8 mouse cellular contexts compared by ENCODE assay signal in the genomic region with DNA sequence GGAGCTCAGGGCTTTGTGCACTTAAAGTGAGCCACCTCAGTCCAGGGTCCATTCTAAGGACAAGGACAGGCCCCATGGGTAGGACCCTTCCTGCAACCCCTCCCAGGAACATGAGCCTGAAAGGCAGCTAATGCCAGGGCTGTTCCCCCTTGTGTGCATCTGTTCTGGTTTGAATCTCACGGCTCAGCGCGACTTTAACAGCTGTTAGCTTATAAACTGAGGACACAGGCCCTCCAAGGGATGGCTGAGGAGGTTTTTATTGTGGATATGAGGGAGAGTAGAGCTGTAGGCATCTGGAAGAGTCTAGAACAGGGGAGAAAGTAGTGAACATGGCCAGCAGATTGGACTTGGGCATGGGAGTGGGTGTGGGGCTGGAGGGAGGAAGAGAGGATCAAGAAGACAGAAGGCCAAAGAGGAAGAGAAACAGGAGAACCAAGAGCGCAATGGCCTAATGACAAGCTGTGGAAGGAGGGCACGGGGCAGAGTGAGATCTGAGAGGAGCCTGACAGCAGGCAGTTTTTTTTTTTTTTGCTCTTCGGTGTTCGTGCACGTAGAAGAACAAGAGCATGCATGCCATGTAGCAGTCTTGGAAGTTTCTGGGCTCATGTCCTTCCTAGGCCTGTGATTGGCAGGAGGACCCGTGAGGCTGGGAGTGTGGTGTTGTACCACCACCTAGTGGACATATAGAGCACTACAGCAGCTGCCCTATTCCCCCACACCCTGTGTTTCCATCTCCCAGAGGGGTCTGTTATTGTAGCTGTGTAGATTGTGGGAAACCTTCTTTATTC.
DNase-seq lines count a peak whose midpoint lies in the region; ATAC-seq and TF ChIP-seq lines count a peak whose summit lies in the region.

No protein-coding gene starts in this region.

- H3K4me2 ChIP-seq in heart, embryonic 14.5 days (ENCODE audit: low read length) = no peak overlapping the region
- H3K4me2 ChIP-seq in midbrain, embryonic 14.5 days (ENCODE audit: low read length) = no peak overlapping the region

- H3K36me3 ChIP-seq in MEL (ENCODE audit: control insufficient read depth in 1 of 2, insufficient read depth in 2 of 2, low read length in 2 of 2) = no peaks in the 10 kb centered on the region; a peak in 1 of 4 replicates
- no peaks in the 10 kb centered on the region; the same call in 1 of the 2 replicates for H3K36me3 ChIP-seq in heart, embryonic 14.5 days (ENCODE audit: control insufficient read depth, insufficient read depth, low read length)
- H3K36me3 ChIP-seq in limb, embryonic 10.5 days = no peaks in the 10 kb centered on the region
- H3K36me3 ChIP-seq in midbrain, embryonic 14.5 days (ENCODE audit: control insufficient read depth, insufficient read depth, low read length) = no peaks in the 10 kb centered on the region

- no peak overlapping the region for H3K9ac ChIP-seq in MEL (ENCODE audit: control insufficient read depth, low read depth, low read length, poor library complexity, severe bottlenecking)
- H3K9ac ChIP-seq in heart, embryonic 14.5 days (ENCODE audit: low read length) = no peak overlapping the region
- no peak overlapping the region for H3K9ac ChIP-seq in midbrain, embryonic 14.5 days (replicated peaks; ENCODE audit: low read length)

- TF ChIP-seq RAD21 in MEL (IDR thresholded peaks at IDR 0.05; ENCODE audit: low read depth, low read length) = peak; percentile 90

- H3K27me3 ChIP-seq in MEL (ENCODE audit: control insufficient read depth in 1 of 2, insufficient read depth in 2 of 2, low read length in 2 of 2) = no peaks in the 10 kb centered on the region
- no peaks in the 10 kb centered on the region for H3K27me3 ChIP-seq in heart, embryonic 14.5 days (ENCODE audit: control insufficient read depth, insufficient read depth, low read length)
- no peaks in the 10 kb centered on the region for H3K27me3 ChIP-seq in limb, embryonic 10.5 days (ENCODE audit: low read depth, poor library complexity, severe bottlenecking)
- H3K27me3 ChIP-seq in midbrain, embryonic 14.5 days (ENCODE audit: control insufficient read depth, insufficient read depth, low read length) = no peaks in the 10 kb centered on the region

- peak; percentile 84 to 99 (median 94) for TF ChIP-seq CTCF in MEL (IDR thresholded peaks at IDR 0.05 in 2 of 3, conservative IDR thresholded peaks at IDR 0.05 in 1 of 3; ENCODE audit: control insufficient read depth in 1 of 3, insufficient read depth in 1 of 3, low read depth in 2 of 3, low read length in 3 of 3, poor library complexity in 1 of 3, severe bottlenecking in 1 of 3)

- TF ChIP-seq POLR2A in MEL (IDR thresholded peaks at IDR 0.05; ENCODE audit: control insufficient read depth in 1 of 2, insufficient read depth in 1 of 2, low read depth in 1 of 2, low read length in 2 of 2, poor library complexity in 1 of 2) = no peak

- no peak for DNase-seq in frontal cortex, postnatal 10 days (ENCODE audit: low spot score in 2 of 2)
- DNase-seq in MEL (ENCODE audit: low read depth, low spot score) = peak; percentile 71
- DNase-seq in embryo, embryonic 10 days (ENCODE audit: low spot score) = peak; percentile 87
- DNase-seq in limb, embryonic 10.5 days (ENCODE audit: low spot score) = peak; percentile 86
- peak; percentile 89 for DNase-seq in midbrain, embryonic 14.5 days
- DNase-seq in thymus, postnatal 0 days (ENCODE audit: low spot score) = peak; percentile 81

- TF ChIP-seq EP300 in MEL (IDR thresholded peaks at IDR 0.05; ENCODE audit: low read depth in 1 of 2, low read length in 2 of 2) = no peak

- WGBS in heart, embryonic 14.5 days = 38% methylated on average over 9 of the region's 9 CpGs
- 29% methylated on average over 9 of the region's 9 CpGs for WGBS in limb, embryonic 10.5 days
- WGBS in midbrain, embryonic 14.5 days = 28% methylated on average over 9 of the region's 9 CpGs

- peak; percentile 27; the same call in 1 of the 2 replicates for ATAC-seq in frontal cortex, adult (ENCODE audit: low TSS enrichment)
- peak; percentile 24; the same call in 1 of the 2 replicates for ATAC-seq in heart, embryonic 14.5 days (ENCODE audit: insufficient number of reproducible peaks, insufficient read depth, low FRiP score, low read depth)
- ATAC-seq in midbrain, embryonic 14.5 days (ENCODE audit: low FRiP score, low TSS enrichment) = 0 out of 2 replicates have a peak, but pooled peaks have one; percentile 34

- no peak overlapping the region for H3K4me3 ChIP-seq in MEL (ENCODE audit: control insufficient read depth in 1 of 2, insufficient read depth in 1 of 2, low read depth in 2 of 2, low read length in 2 of 2)
- H3K4me3 ChIP-seq in heart, embryonic 14.5 days (ENCODE audit: control insufficient read depth in 1 of 2, insufficient read depth in 1 of 2, low read depth in 1 of 2, low read length in 2 of 2) = no peak overlapping the region
- H3K4me3 ChIP-seq in limb, embryonic 10.5 days = no peak overlapping the region
- H3K4me3 ChIP-seq in midbrain, embryonic 14.5 days (replicated peaks; ENCODE audit: low read depth, low read length) = no peak overlapping the region

- no peaks in the 10 kb centered on the region for H3K79me2 ChIP-seq in MEL (ENCODE audit: control insufficient read depth, insufficient read depth, low read length, poor library complexity)

- H3K27ac ChIP-seq in MEL (ENCODE audit: control insufficient read depth, low read depth, low read length) = no peak overlapping the region
- H3K27ac ChIP-seq in heart, embryonic 14.5 days (replicated peaks in 1 of 2; ENCODE audit: control insufficient read depth in 1 of 2, insufficient read depth in 1 of 2, low read depth in 2 of 2, low read length in 2 of 2) = peak overlapping the region in 1 of 2 experiments; percentile 17; a peak in 1 of 4 replicates
- H3K27ac ChIP-seq in limb, embryonic 10.5 days = peak overlapping the region; percentile 59
- peak overlapping the region; percentile 32; the same call in 1 of the 2 replicates for H3K27ac ChIP-seq in midbrain, embryonic 14.5 days (replicated peaks; ENCODE audit: low read depth, low read length)

- H3K4me1 ChIP-seq in MEL (ENCODE audit: control insufficient read depth in 1 of 2, insufficient read depth in 2 of 2, low read length in 2 of 2) = peaks cover 0 to 7% of the 10 kb centered on the region in 2 experiments; a peak in 2 of 4 replicates
- peaks cover 24 to 41% of the 10 kb centered on the region in 2 experiments for H3K4me1 ChIP-seq in heart, embryonic 14.5 days (ENCODE audit: control insufficient read depth in 2 of 2, insufficient read depth in 2 of 2, low read length in 2 of 2)
- peaks cover 51% of the 10 kb centered on the region for H3K4me1 ChIP-seq in limb, embryonic 10.5 days
- peaks cover 27% of the 10 kb centered on the region; the same call in 1 of the 2 replicates for H3K4me1 ChIP-seq in midbrain, embryonic 14.5 days (ENCODE audit: control insufficient read depth, insufficient read depth, low read length)

- no peaks in the 10 kb centered on the region for H3K9me3 ChIP-seq in MEL (replicated peaks; ENCODE audit: insufficient read depth, low read length)
- H3K9me3 ChIP-seq in heart, embryonic 14.5 days (ENCODE audit: control insufficient read depth, low read length) = no peaks in the 10 kb centered on the region
- H3K9me3 ChIP-seq in limb, embryonic 10.5 days (replicated peaks) = no peaks in the 10 kb centered on the region
- no peaks in the 10 kb centered on the region for H3K9me3 ChIP-seq in midbrain, embryonic 14.5 days (ENCODE audit: control insufficient read depth, low read length)

TF ChIP-seq in MEL, 35 proteins besides CTCF, POLR2A, EP300 and RAD21:
- TF ChIP-seq ZNF384 (IDR thresholded peaks at IDR 0.05; ENCODE audit: low read depth, low read length) = peak; percentile 43; the same call in 1 of the 2 replicates
- no peak for TF ChIP-seq MAX (IDR thresholded peaks at IDR 0.05; ENCODE audit: low read length)
- no peak for TF ChIP-seq BHLHE40 (IDR thresholded peaks at IDR 0.05; ENCODE audit: borderline replicate concordance, low read depth, low read length)
- TF ChIP-seq TAL1 (IDR thresholded peaks at IDR 0.05; ENCODE audit: low read length) = no peak
- peak; percentile 74 for TF ChIP-seq ZC3H11A (IDR thresholded peaks at IDR 0.05; ENCODE audit: low read depth, low read length)
- peak; percentile 82 for TF ChIP-seq SMC3 (IDR thresholded peaks at IDR 0.05; ENCODE audit: low read depth, low read length)

Comparison
In these comparisons a context has a peak if more than half of its experiments do, and no peak if none do; other contexts are left out.
1. DNase-seq: peak in MEL (single experiment), embryo, embryonic 10 days (single experiment), limb, embryonic 10.5 days (single experiment), midbrain, embryonic 14.5 days (single experiment) and thymus, postnatal 0 days (single experiment); none in frontal cortex, postnatal 10 days (0 of 2).
2. Peak in every context shown above with its lines, with median percentiles within 50 percentile points of each other: ATAC-seq.